Mouse (Mus musculus): ENCODE measurements at regions not wholly inside any gene's neighbourhood (a gene's known extent, or its start where the extent isn't known, plus 50 kb on each side); places are given as distances from the start of the nearest gene placed in this dataset.
A peak's percentile ranks its signal among the peaks of the same experiment; 100 is the strongest.

- peak; percentile 61 for DNase-seq (ENCODE audit: low read depth)
- TF ChIP-seq CTCF (IDR thresholded peaks at IDR 0.05; ENCODE audit: borderline replicate concordance, extremely low read depth, insufficient read depth, insufficient read length): no peak
- no peak for TF ChIP-seq POLR2A (IDR thresholded peaks at IDR 0.05; ENCODE audit: borderline replicate concordance, extremely low read depth, insufficient read depth, insufficient read length, poor library complexity, severe bottlenecking)
Observed at GRCm38 (mm10) chr12:45670246-45670873, 595.9 kb upstream of the Stxbp6 start.

GRCm38 (mm10) chr12:45659612-45660011 lies 585.1 kb upstream of the Stxbp6 start:
- TF ChIP-seq POLR2A (IDR thresholded peaks at IDR 0.05; ENCODE audit: borderline replicate concordance, extremely low read depth, insufficient read depth, insufficient read length, poor library complexity, severe bottlenecking) (no peak), CTCF (IDR thresholded peaks at IDR 0.05; ENCODE audit: borderline replicate concordance, extremely low read depth, insufficient read depth, insufficient read length) (no peak)
- DNase-seq (ENCODE audit: low read depth): no peak

- TF ChIP-seq CTCF (IDR thresholded peaks at IDR 0.05; ENCODE audit: borderline replicate concordance, extremely low read depth, insufficient read depth, insufficient read length): no peak
- no peak for TF ChIP-seq POLR2A (IDR thresholded peaks at IDR 0.05; ENCODE audit: borderline replicate concordance, extremely low read depth, insufficient read depth, insufficient read length, poor library complexity, severe bottlenecking)
- no peak for DNase-seq (ENCODE audit: low read depth)
Observed at GRCm38 (mm10) chr12:45656574-45656973, 582.1 kb upstream of the Stxbp6 start.

- no peak for DNase-seq (ENCODE audit: low read depth)
- TF ChIP-seq CTCF (IDR thresholded peaks at IDR 0.05; ENCODE audit: borderline replicate concordance, extremely low read depth, insufficient read depth, insufficient read length): no peak
- no peak for TF ChIP-seq POLR2A (IDR thresholded peaks at IDR 0.05; ENCODE audit: borderline replicate concordance, extremely low read depth, insufficient read depth, insufficient read length, poor library complexity, severe bottlenecking)
Observed at GRCm38 (mm10) chr12:45648654-45649053, 574.1 kb upstream of the Stxbp6 start.

- no peak for DNase-seq (ENCODE audit: low read depth)
- TF ChIP-seq POLR2A (IDR thresholded peaks at IDR 0.05; ENCODE audit: borderline replicate concordance, extremely low read depth, insufficient read depth, insufficient read length, poor library complexity, severe bottlenecking) (no peak), CTCF (IDR thresholded peaks at IDR 0.05; ENCODE audit: borderline replicate concordance, extremely low read depth, insufficient read depth, insufficient read length) (no peak)
Observed at GRCm38 (mm10) chr12:45644180-45644579, 569.7 kb upstream of the Stxbp6 start.

GRCm38 (mm10) chr12:45622830-45623229 lies 548.3 kb upstream of the Stxbp6 start:
- no peak for TF ChIP-seq POLR2A (IDR thresholded peaks at IDR 0.05; ENCODE audit: borderline replicate concordance, extremely low read depth, insufficient read depth, insufficient read length, poor library complexity, severe bottlenecking)
- TF ChIP-seq CTCF (IDR thresholded peaks at IDR 0.05; ENCODE audit: borderline replicate concordance, extremely low read depth, insufficient read depth, insufficient read length): no peak
- DNase-seq (ENCODE audit: low read depth): no peak

GRCm38 (mm10) chr12:45620056-45620455 lies 545.5 kb upstream of the Stxbp6 start:
- TF ChIP-seq POLR2A (IDR thresholded peaks at IDR 0.05; ENCODE audit: borderline replicate concordance, extremely low read depth, insufficient read depth, insufficient read length, poor library complexity, severe bottlenecking) (no peak), CTCF (IDR thresholded peaks at IDR 0.05; ENCODE audit: borderline replicate concordance, extremely low read depth, insufficient read depth, insufficient read length) (no peak)
- no peak for DNase-seq (ENCODE audit: low read depth)

- TF ChIP-seq CTCF (IDR thresholded peaks at IDR 0.05; ENCODE audit: borderline replicate concordance, extremely low read depth, insufficient read depth, insufficient read length) (no peak), POLR2A (IDR thresholded peaks at IDR 0.05; ENCODE audit: borderline replicate concordance, extremely low read depth, insufficient read depth, insufficient read length, poor library complexity, severe bottlenecking) (no peak)
- DNase-seq (ENCODE audit: low read depth): peak; percentile 64
Observed at GRCm38 (mm10) chr12:45614509-45615150, 540.1 kb upstream of the Stxbp6 start.

- TF ChIP-seq CTCF (IDR thresholded peaks at IDR 0.05; ENCODE audit: borderline replicate concordance, extremely low read depth, insufficient read depth, insufficient read length): no peak
- DNase-seq (ENCODE audit: low read depth): no peak
Observed at GRCm38 (mm10) chr12:45614074-45614473, 539.6 kb upstream of the Stxbp6 start.

GRCm38 (mm10) chr12:45599443-45599842 lies 524.9 kb upstream of the Stxbp6 start:
- TF ChIP-seq CTCF (IDR thresholded peaks at IDR 0.05; ENCODE audit: borderline replicate concordance, extremely low read depth, insufficient read depth, insufficient read length) (no peak), POLR2A (IDR thresholded peaks at IDR 0.05; ENCODE audit: borderline replicate concordance, extremely low read depth, insufficient read depth, insufficient read length, poor library complexity, severe bottlenecking) (no peak)
- DNase-seq (ENCODE audit: low read depth): no peak

- DNase-seq (ENCODE audit: low read depth): peak; percentile 76
- TF ChIP-seq POLR2A (IDR thresholded peaks at IDR 0.05; ENCODE audit: borderline replicate concordance, extremely low read depth, insufficient read depth, insufficient read length, poor library complexity, severe bottlenecking): no peak
- no peak for TF ChIP-seq CTCF (IDR thresholded peaks at IDR 0.05; ENCODE audit: borderline replicate concordance, extremely low read depth, insufficient read depth, insufficient read length)
Observed at GRCm38 (mm10) chr12:45597904-45598570, 523.5 kb upstream of the Stxbp6 start.

GRCm38 (mm10) chr12:45594689-45595088 lies 520.2 kb upstream of the Stxbp6 start:
- no peak for DNase-seq (ENCODE audit: low read depth)
- TF ChIP-seq CTCF (IDR thresholded peaks at IDR 0.05; ENCODE audit: borderline replicate concordance, extremely low read depth, insufficient read depth, insufficient read length) (no peak), POLR2A (IDR thresholded peaks at IDR 0.05; ENCODE audit: borderline replicate concordance, extremely low read depth, insufficient read depth, insufficient read length, poor library complexity, severe bottlenecking) (no peak)

Data from brain, embryonic 14.5 days (tissue).